Mouse (Mus musculus) neural tube, embryonic 15.5 days (tissue): ENCODE measurements at regions not wholly inside any gene's neighbourhood (a gene's known extent, or its start where the extent isn't known, plus 50 kb on each side); places are given as distances from the start of the nearest gene placed in this dataset.

ENCODE experiments used
- ATAC-seq: fragments of 200-750 bp; cut with Nextera tagmentation; 2 replicates; pipeline ENCODE4 v1.8.0; 2017; ENCODE audit warnings: mild to moderate bottlenecking, moderate TSS enrichment, moderate library complexity; ENCODE audit not compliant: low FRiP score
- H3K27ac ChIP-seq: fragments of 300-500 bp; sonication (generic); replicated peaks from 2 replicates; pipeline ENCODE4 v1.5.1; 2015; ENCODE audit warnings: mild to moderate bottlenecking, inconsistent platforms
- H3K27me3 ChIP-seq: fragments of 300-500 bp; sonication (generic); replicated peaks from 2 replicates; pipeline ENCODE4 v1.6.1; 2015; ENCODE audit warnings: inconsistent platforms
- H3K36me3 ChIP-seq: fragments of 300-500 bp; sonication (generic); 2 replicates; pipeline ENCODE4 v1.6.1; 2015; ENCODE audit warnings: inconsistent platforms
- H3K4me1 ChIP-seq: fragments of 300-500 bp; sonication (generic); 2 replicates; pipeline ENCODE4 v1.6.1; 2015; ENCODE audit warnings: inconsistent platforms
- H3K4me2 ChIP-seq: fragments of 300-500 bp; sonication (generic); 2 replicates; pipeline ENCODE4 v1.6.1; 2015; ENCODE audit warnings: inconsistent platforms, mild to moderate bottlenecking, moderate library complexity
- H3K4me3 ChIP-seq: fragments of 300-500 bp; sonication (generic); replicated peaks from 2 replicates; pipeline ENCODE4 v1.5.1; 2015; ENCODE audit warnings: mild to moderate bottlenecking, inconsistent platforms
- H3K9ac ChIP-seq: fragments of 300-500 bp; sonication (generic); replicated peaks from 2 replicates; pipeline ENCODE4 v1.6.1; 2015; ENCODE audit warnings: mild to moderate bottlenecking, inconsistent platforms
- H3K9me3 ChIP-seq: fragments of 300-500 bp; sonication (generic); replicated peaks from 2 replicates; pipeline ENCODE4 v1.6.1; 2016; ENCODE audit warnings: inconsistent platforms
- WGBS: fragments of 180-500 bp; shearing (Covaris S2); methylation state at CpG from one replicate; pipeline ENCODE4 v1.1.7; 2015; ENCODE audit warnings: mixed read lengths; 5-methylcytosine and 5-hydroxymethylcytosine counted together

- Histone ChIP-seq H3K4me1 (no peaks in the 10 kb centered on the region), H3K27ac (no peak overlapping the region), H3K27me3 (no peaks in the 10 kb centered on the region), H3K36me3 (no peaks in the 10 kb centered on the region), H3K4me2 (no peak overlapping the region), H3K9me3 (no peaks in the 10 kb centered on the region), H3K9ac (no peak overlapping the region), H3K4me3 (no peak overlapping the region)
- WGBS, result 83% methylated on average over 3 of the region's 3 CpGs
- no peak for ATAC-seq
Measured at GRCm38 (mm10) chr5:51829606-51830005, 262.1 kb upstream of the Ppargc1a start.

- no peak for ATAC-seq
- Histone ChIP-seq H3K4me1 (no peaks in the 10 kb centered on the region), H3K27ac (no peak overlapping the region), H3K27me3 (no peaks in the 10 kb centered on the region), H3K9ac (no peak overlapping the region), H3K36me3 (no peaks in the 10 kb centered on the region), H3K4me2 (no peak overlapping the region), H3K9me3 (no peaks in the 10 kb centered on the region), H3K4me3 (no peak overlapping the region)
- 58% methylated on average over 5 of the region's 5 CpGs for WGBS
Measured at GRCm38 (mm10) chr5:51829020-51829419, 261.5 kb upstream of the Ppargc1a start.

DNA sequence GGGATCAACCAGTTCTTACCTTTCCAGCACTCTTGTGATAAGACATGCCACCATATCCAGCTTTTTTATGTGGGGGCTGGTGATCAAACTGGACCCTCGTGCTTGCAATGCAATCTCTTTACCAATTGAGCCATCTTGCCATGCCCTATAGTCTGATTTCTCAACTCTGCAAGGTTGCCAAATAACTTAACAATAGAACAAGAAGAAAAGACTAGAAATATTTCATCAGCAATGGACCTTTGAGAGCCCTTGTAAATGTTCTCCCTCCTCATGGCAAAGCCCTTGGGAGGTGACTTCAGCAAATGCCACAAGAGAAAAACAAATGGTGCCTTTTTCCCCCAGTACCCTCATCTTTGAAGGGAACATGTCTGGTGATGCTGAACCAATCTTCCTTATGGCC is 258.7 kb upstream of the Ppargc1a start:
- no peak overlapping the region for H3K4me3 ChIP-seq
- WGBS, result 83% methylated on average over 1 of the region's 1 CpGs
- no peaks in the 10 kb centered on the region for H3K4me1 ChIP-seq
- H3K9me3 ChIP-seq, result no peaks in the 10 kb centered on the region
- no peaks in the 10 kb centered on the region for H3K36me3 ChIP-seq
- no peak for ATAC-seq
- no peaks in the 10 kb centered on the region for H3K27me3 ChIP-seq
- H3K9ac ChIP-seq, result no peak overlapping the region
- no peak overlapping the region for H3K27ac ChIP-seq
- no peak overlapping the region for H3K4me2 ChIP-seq

DNA sequence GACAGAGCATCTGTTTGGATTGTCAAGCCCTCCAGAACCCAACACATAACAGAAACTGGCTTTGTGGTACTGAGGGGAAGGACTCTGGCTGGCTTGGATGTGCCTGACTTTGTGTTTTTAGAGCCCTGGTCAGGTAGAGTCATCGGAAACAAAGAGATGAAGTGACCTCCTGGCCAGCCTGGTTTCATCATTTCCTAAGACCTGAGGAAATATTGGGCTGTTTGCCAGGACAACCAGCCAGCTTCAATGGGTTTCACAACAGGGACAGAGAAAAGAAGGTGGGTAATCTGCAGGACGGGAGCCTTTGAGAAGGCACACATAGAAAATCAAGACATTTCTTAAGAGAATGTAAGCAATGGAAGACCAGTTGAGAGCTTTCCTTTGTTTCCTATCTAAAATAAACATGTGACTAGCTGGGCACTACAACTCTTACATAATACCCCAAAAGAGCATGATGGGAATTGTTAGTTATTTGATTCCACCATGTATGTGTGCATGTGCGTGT is 258.1 kb upstream of the Ppargc1a start:
- no peak overlapping the region for H3K4me2 ChIP-seq
- H3K27me3 ChIP-seq, result no peaks in the 10 kb centered on the region
- H3K27ac ChIP-seq, result no peak overlapping the region
- ATAC-seq, result no peak
- no peaks in the 10 kb centered on the region for H3K36me3 ChIP-seq
- H3K4me1 ChIP-seq, result no peaks in the 10 kb centered on the region
- no peaks in the 10 kb centered on the region for H3K9me3 ChIP-seq
- H3K9ac ChIP-seq, result no peak overlapping the region
- H3K4me3 ChIP-seq, result no peak overlapping the region
- 94% methylated on average over 3 of the region's 3 CpGs for WGBS

GRCm38 (mm10) chr5:51824731-51825130 is 257.2 kb upstream of the Ppargc1a start:
- Histone ChIP-seq H3K9ac (no peak overlapping the region), H3K4me1 (no peaks in the 10 kb centered on the region), H3K27ac (no peak overlapping the region), H3K27me3 (no peaks in the 10 kb centered on the region), H3K4me3 (no peak overlapping the region), H3K4me2 (no peak overlapping the region), H3K36me3 (no peaks in the 10 kb centered on the region), H3K9me3 (no peaks in the 10 kb centered on the region)
- no peak for ATAC-seq
- WGBS, result 83% methylated on average over 4 of the region's 4 CpGs

- no peak overlapping the region for H3K4me2 ChIP-seq
- H3K4me1 ChIP-seq, result no peaks in the 10 kb centered on the region
- 38% methylated on average over 2 of the region's 2 CpGs for WGBS
- no peaks in the 10 kb centered on the region for H3K36me3 ChIP-seq
- no peak for ATAC-seq
- H3K9me3 ChIP-seq, result no peaks in the 10 kb centered on the region
- H3K27ac ChIP-seq, result no peak overlapping the region
- no peak overlapping the region for H3K4me3 ChIP-seq
- H3K27me3 ChIP-seq, result no peaks in the 10 kb centered on the region
- no peak overlapping the region for H3K9ac ChIP-seq
Measured at GRCm38 (mm10) chr5:51823657-51824056, 256.1 kb upstream of the Ppargc1a start.

- Histone ChIP-seq H3K4me2 (no peak overlapping the region), H3K4me1 (peaks cover 3% of the 10 kb centered on the region; the same call in 1 of the 2 replicates), H3K4me3 (no peak overlapping the region), H3K9ac (no peak overlapping the region), H3K9me3 (no peaks in the 10 kb centered on the region), H3K36me3 (no peaks in the 10 kb centered on the region), H3K27ac (no peak overlapping the region), H3K27me3 (no peaks in the 10 kb centered on the region)
- 64% methylated on average over 2 of the region's 2 CpGs for WGBS
- no peak for ATAC-seq
Measured at GRCm38 (mm10) chr5:51816258-51816657, 248.7 kb upstream of the Ppargc1a start.

- 73% methylated on average over 2 of the region's 2 CpGs for WGBS
- Histone ChIP-seq H3K36me3 (no peaks in the 10 kb centered on the region), H3K9ac (no peak overlapping the region), H3K27me3 (no peaks in the 10 kb centered on the region), H3K27ac (no peak overlapping the region), H3K4me2 (no peak overlapping the region), H3K4me3 (no peak overlapping the region), H3K4me1 (peaks cover 3% of the 10 kb centered on the region; the same call in 1 of the 2 replicates), H3K9me3 (no peaks in the 10 kb centered on the region)
- no peak for ATAC-seq
Measured at GRCm38 (mm10) chr5:51811728-51812127, 244.2 kb upstream of the Ppargc1a start.

GRCm38 (mm10) chr5:51801486-51801885 is 234.0 kb upstream of the Ppargc1a start:
- ATAC-seq, result no peak
- no peak overlapping the region for H3K4me2 ChIP-seq
- no peaks in the 10 kb centered on the region for H3K4me1 ChIP-seq
- no peak overlapping the region for H3K4me3 ChIP-seq
- H3K9ac ChIP-seq, result no peak overlapping the region
- H3K27ac ChIP-seq, result no peak overlapping the region
- no peaks in the 10 kb centered on the region for H3K27me3 ChIP-seq
- H3K36me3 ChIP-seq, result no peaks in the 10 kb centered on the region
- 87% methylated on average over 8 of the region's 8 CpGs for WGBS
- no peaks in the 10 kb centered on the region for H3K9me3 ChIP-seq

GRCm38 (mm10) chr5:51799371-51800035 is 232.0 kb upstream of the Ppargc1a start:
- no peak for ATAC-seq
- H3K27ac ChIP-seq, result no peak overlapping the region
- no peak overlapping the region for H3K9ac ChIP-seq
- no peaks in the 10 kb centered on the region for H3K27me3 ChIP-seq
- no peak overlapping the region for H3K4me2 ChIP-seq
- no peak overlapping the region for H3K4me3 ChIP-seq
- WGBS, result 85% methylated on average over 6 of the region's 6 CpGs
- H3K9me3 ChIP-seq, result no peaks in the 10 kb centered on the region
- no peaks in the 10 kb centered on the region for H3K36me3 ChIP-seq
- H3K4me1 ChIP-seq, result no peaks in the 10 kb centered on the region

- Histone ChIP-seq H3K4me1 (no peaks in the 10 kb centered on the region), H3K9ac (no peak overlapping the region), H3K27me3 (no peaks in the 10 kb centered on the region), H3K27ac (no peak overlapping the region), H3K4me2 (no peak overlapping the region), H3K36me3 (no peaks in the 10 kb centered on the region), H3K4me3 (no peak overlapping the region), H3K9me3 (no peaks in the 10 kb centered on the region)
- WGBS, result 47% methylated on average over 6 of the region's 6 CpGs
- 0 out of 2 replicates have a peak, but pooled peaks have one; percentile 31 for ATAC-seq
Measured at GRCm38 (mm10) chr5:51794097-51794496, 226.6 kb upstream of the Ppargc1a start.

DNA sequence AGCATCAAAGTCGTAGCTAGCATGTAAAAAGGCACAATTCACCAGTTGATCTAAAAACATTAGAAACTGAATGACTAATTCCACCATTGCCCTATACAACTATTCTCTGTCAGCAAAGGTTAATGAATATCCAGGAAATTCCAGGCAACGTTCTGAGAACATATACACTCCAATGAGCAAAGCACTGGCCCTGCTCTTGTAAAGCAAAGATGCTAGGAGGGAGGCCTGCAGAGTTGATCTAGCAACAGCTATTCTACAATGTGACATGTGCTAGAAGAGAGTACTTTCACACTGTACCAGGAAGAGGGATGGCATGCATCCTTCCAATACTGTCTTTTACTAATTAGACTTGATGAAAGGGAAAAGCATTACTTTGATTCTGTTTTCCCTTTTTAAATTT is 225.4 kb upstream of the Ppargc1a start:
- no peaks in the 10 kb centered on the region for H3K27me3 ChIP-seq
- no peak for ATAC-seq
- no peak overlapping the region for H3K4me3 ChIP-seq
- no peak overlapping the region for H3K9ac ChIP-seq
- no peaks in the 10 kb centered on the region for H3K36me3 ChIP-seq
- no peak overlapping the region for H3K27ac ChIP-seq
- 61% methylated on average over 2 of the region's 2 CpGs for WGBS
- H3K9me3 ChIP-seq, result no peaks in the 10 kb centered on the region
- H3K4me1 ChIP-seq, result no peaks in the 10 kb centered on the region
- H3K4me2 ChIP-seq, result no peak overlapping the region
